Mouse (Mus musculus): ENCODE measurements at regions not wholly inside any gene's neighbourhood (a gene's known extent, or its start where the extent isn't known, plus 50 kb on each side); places are given as distances from the start of the nearest gene placed in this dataset.

- TF ChIP-seq POLR2A (IDR thresholded peaks at IDR 0.05; ENCODE audit: borderline replicate concordance, control insufficient read depth, low read depth, low read length), result no peak
- no peak for TF ChIP-seq CTCF (IDR thresholded peaks at IDR 0.05; ENCODE audit: control insufficient read depth, insufficient read depth, low read length)
Observed at GRCm38 (mm10) chrX:12288562-12289117, 128.5 kb upstream of the Bcor start.

Data from bone marrow, adult 2 months (tissue).